Mouse (Mus musculus): Measurements from ENCODE around the gene Exd2. TPM values are rescaled to one million over a fixed set of nuclear protein-coding genes. Genes with fewer than 3 reads are reported as not detected.

Gene Exd2
- 10 to 100 TPM; 17.8 to 30.0 (median 25.9) TPM for polyA plus RNA-seq (2017; shearing (Covaris generic))

DNA sequence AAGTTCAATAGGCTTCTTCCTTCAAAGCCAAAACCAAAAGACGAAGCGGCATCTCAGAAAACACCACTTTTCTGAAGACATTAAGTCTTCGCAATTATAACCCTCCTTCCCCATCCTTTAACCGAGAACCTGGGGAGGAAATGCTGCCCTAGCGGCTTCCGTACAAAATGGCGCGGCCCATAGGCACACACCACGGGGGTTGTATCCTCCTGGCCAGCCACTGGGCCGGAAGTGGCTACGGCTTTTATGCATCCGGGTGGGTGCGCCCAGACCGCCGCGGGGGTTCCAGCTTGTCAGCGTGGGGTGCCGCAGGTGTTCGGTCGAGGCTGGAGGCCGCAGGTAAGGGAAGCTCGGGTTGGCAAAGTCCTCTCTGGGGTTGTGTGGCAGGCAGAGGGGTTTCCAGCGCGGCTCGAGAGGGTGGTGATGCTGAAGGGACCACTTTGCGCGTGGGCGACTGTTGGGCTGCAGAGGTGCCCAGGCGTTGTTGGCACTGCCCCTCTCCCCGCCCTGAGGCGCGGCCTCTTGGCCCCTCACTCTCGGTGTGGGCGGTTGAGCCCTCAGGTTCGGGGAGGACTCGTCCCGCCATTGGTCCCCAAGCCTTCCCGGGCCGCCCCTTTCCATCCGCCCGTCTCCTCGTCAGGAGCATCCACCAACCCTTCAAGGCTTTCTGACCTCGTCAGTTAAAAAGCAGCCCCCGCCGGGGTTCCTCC is at the start of gene Exd2:
Gene Exd2, plus strand, starts transcription at position 154 of the 710 bp plus-strand sequence.
- peak; percentile 95 for ATAC-seq

DNA sequence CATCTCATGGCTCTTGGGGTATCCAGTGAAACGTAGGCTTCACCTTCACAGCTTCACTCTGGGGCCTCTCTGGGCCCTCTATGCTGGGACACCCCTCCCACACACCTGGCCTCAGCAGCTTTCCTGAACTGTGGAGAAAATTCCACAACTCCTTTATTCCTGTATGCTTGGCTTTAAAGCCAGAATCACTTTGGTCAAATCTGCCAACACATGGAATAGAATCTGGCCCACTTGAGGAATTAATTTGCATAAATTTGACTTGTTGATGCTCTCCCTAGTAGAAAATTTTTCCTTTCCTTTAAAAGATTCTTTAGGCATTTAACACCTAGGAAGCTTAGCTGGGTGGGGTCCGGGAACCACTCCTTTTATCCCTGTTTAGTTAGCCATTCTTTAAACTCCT is 47.8 kb upstream of the Exd2 start:
- ATAC-seq, result no peak

DNA sequence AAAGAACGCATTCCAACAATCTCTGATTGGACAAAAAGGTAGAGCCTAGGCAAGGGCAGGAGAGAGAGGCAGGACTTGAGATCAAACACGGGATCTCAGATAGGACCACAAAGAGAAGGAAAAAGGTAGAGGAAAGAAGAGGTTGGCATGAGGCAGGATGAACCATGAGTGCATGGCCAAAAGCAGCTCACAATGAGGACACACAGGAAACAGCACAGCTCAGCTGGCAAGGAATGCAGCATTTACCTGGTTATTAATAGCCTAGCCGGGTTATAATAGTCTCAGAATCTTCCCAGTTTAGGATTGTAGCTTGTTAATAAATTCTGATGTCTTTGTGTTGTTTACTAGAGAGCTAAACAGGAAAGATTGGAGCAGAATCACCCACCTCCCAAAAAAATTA is 35.2 kb upstream of the Exd2 start:
- no peak for ATAC-seq

DNA sequence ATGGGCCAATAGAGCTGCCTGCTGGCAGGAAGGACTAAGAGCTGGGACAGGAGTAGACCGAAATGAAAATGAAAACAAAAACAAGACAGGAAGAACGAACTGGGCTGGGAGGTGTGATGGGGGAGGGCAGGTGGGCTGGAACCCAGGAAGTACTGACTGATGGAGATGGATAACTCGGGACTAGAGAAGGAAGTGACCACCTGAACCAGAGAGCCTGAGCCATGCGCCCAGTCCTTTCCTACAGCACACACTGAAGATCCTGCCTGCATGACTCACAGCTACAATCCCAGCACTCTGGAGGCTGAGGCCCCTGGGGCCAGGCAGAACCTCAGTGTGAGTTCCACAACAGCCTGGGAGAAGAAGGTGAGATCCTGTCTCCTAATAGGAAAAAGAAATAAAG is 29.6 kb upstream of the Exd2 start:
- ATAC-seq, result peak; percentile 36

DNA sequence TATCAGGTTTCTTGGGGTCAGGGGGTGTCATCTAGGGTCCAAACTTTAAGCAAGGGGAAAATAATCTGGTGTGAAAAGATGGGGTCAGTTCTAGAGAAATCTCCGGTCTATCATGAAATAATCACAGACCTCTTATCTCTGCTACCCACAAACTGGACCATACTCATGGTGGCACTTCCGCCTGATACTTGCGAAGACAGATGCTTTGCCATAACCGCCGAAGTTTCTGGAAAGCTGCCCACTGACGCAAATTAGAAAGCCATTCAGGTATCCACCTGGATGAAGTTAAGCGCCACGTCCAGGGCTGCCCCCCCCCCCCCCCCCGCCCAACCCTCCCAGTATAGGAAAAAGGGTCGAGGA is 28.3 kb upstream of the Exd2 start:
- ATAC-seq, result no peak

DNA sequence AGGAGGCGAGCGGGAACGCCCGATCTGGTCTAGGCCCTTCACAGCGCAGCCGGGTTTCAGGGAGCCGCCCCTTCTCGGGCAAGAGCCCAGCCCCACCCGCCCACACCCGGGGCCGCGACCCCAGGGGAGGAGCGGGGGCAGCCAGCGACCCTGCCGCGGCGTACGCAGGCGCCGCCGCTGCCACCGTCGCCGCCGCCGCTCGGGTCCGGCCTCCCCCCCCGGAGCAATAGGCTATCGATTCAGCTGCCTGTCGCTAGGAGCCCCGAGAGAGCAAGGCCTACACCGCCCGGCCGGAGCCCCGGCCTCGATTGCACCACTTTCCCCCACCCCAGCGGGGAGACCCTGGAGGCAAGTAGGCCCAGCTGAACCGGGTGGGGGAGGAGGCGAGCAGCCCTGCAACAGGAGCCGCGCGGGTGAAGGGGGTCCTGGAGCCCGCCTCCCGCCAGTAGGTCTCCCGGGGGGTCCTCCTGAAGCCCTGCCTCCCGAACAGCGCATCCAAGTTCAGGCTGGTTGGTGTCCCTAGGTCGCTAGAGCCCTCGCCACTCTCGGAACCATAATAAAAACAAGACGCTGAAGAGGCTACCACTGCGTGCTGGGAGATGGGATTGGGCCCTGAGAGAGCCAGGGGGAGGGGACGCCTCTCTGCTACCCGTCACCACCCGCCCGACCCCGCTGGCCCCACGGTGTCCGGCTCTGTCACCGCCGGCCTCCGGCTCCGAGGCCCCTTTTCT is 27.8 kb upstream of the Exd2 start:
- peak; percentile 67 for ATAC-seq

DNA sequence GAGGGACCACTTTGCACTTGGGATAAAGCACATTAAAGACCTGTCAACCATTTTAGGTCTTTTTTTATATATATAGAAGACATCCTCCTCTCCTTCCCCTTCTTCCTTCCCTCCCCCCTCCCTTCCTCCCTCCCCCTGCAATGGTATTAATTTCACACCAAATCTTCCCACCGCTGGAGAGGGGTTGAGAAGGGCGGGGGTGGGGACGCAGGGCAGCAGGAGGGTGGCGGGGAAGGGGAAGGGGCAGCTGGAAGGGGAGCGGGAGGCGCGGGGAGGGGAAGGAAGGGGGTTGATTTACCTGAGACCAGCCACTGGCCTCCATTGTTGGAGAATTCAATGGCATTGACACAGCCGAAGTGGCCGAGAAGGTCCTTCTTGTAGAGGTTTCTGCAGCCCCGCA is 27.0 kb upstream of the Exd2 start:
- no peak for ATAC-seq

DNA sequence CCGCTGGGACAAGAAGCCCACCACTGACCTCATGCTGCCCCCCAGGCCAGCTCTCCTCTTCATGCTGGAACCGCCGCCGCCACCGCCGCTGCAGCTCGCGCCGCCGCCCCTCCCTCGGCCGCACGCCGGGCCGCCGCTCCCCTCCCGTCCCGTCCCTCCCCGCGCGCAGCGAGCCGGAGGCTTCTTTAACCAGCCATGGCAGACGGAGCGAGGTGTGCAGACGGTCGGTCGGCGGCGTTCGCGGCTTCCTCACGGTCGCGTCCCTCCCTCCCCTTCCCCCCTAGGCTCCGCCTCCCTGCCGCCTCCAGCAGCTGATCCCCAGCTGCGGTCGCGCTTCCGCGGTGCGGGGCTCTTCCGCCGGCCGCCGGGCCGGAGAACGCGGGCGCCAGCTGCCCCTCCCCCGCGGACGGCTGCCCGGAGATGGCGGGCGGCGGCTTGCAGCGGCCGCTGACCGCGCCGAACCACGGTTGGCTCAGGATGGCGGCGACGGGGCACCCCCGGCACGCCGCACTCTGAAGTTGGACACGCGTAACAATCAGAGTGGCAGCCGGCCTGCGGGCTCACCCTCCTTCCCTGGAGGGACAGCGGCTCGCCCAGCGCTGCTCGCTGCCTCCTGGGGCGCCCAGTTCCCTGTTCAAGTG is 26.4 kb upstream of the Exd2 start, which contains the start of gene Dcaf5:
Gene Dcaf5, minus strand, starts transcription at position 266 of the 641 bp plus-strand sequence.
- peak; percentile 62 for ATAC-seq

DNA sequence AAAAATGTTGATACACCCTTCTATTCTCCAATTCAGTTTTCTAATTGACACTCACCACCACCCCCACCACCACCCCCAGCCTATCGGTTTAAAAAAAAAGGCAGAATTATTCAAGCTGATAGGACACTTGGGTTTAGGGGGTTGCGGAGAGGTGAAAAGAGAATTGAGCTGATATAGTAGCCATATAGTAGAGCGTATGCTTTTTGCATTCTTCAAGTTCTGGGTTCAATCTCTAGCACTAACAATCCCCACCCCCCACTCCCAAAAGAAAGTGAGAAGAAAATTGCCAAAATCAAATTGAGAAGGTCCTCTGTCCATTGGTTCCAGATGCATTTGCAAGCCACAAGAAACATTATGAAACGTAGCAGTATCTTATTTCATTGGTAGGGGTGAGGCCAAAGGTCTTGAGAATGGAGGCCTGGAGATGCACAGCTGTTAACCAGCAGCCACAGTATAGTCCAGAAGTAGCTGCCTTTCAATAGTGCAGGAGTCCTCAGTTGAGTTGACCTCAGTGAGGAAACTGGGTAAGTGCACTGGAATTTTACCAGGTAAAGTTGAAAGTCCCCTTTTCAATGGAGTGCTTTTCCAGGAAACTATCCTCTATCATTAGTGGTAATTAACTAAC is 25.7 kb upstream of the Exd2 start:
- ATAC-seq, result no peak

DNA sequence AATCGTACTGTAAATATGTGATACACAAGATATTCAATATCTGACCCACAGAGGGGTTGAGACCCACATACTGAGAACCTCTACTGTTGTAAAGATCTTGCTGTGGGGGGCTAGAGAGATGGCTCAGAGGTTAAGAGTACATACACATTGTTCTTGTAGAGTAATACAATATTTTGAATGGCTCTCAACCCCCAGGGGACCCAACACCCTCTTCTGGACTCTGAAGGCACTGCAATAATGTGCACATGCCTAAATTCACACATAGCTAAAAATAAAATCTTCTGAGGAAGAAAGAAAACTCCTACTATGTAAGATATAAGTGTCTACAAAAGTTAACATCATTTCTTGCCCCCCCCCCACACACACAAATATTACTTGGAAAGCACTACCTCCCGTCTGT is 21.9 kb upstream of the Exd2 start:
- ATAC-seq, result no peak

DNA sequence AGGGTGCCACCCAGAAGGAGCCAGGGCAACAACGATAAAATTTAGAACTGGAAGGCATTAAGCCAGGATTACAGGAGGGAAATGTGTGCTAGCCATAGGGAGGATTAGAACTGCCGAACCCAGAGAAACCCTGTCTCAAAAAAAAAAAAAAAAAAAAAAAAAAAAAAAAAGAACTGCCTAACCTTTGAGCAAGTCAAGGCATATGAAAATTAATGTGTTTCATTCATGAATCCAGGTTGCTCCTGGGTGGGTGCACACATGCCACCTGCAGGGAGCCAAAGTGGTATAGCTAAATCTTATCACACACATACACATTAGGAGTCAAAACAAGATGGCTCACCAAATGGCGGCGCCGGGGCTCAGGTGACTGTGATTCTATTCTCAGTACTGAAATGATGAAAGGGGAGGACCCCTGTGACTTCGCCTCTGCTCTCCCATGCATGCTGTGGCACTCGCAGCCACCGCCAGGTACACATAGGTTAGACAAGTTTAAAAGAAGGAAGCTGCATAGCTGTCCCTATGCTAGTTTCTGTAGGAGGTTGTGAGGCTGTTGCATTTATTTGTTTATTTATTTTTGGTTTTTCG is 18.3 kb upstream of the Exd2 start:
- no peak for ATAC-seq

DNA sequence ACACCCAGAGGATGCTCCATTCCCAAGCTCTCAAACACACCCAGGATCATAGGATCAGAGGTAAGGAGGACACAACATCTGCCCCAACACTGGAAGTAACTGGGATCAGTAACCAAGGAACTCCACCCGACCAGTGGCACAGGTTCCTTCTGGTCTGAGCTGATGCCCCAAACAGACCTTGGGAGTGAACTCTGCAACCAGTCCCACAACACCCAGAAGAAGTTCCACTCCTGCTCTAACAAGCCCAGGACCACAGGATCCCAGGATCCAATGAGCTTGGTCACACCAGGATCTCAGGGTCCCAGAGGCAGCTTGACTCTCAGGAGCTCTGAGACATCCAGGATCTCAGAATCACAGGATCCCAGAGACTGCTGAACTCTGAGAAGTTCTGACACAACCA is 9.4 kb upstream of the Exd2 start:
- ATAC-seq, result no peak

DNA sequence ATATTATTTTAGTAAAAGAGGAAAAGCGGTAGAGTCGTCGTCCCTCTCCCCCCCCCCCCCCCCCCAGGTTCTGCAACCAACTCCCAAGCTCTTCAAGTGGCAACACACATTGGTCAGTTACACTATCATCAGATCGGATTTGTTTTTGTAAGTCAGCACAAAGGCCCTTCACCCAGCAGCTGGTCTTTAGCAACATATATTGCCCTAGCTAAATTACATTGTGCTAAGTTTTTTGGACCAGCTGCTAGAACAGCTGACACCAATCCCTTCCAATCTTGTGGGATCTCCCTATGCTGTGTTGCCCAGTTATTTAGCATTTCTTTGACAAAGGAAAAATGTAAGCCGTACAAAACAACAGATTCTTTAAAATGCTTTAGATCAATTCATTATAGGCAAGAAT is 4.9 kb upstream of the Exd2 start:
- ATAC-seq, result no peak

DNA sequence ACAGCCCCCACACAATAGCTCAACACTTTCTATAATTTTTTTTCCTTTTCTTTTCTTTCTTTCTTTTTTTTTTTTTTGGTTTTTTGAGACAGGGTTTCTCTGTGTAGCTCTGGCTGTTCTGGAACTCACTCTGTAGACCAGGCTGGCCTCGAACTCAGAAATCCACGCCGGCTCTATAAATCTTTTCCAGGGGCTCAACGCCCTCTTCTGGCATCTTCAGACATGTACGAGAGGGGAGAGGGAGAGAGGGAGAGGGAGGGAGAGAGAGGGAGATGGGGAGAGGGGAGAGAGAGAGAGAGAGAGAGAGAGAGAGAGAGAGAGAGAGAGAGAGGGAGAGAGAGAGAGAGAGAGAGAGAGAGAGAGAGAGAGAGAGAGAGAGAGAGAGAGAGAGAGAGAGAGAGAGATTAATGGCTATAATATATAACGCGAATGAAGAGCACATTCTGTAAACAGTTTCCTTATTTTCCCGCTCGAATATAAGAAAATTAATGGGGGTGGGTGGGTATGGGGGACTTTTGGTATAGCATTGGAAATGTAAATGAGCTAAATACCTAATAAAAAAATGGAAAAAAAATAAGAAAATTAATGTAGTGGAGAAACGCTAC is 501 bp upstream of the Exd2 start:
- ATAC-seq, result peak; percentile 9

DNA sequence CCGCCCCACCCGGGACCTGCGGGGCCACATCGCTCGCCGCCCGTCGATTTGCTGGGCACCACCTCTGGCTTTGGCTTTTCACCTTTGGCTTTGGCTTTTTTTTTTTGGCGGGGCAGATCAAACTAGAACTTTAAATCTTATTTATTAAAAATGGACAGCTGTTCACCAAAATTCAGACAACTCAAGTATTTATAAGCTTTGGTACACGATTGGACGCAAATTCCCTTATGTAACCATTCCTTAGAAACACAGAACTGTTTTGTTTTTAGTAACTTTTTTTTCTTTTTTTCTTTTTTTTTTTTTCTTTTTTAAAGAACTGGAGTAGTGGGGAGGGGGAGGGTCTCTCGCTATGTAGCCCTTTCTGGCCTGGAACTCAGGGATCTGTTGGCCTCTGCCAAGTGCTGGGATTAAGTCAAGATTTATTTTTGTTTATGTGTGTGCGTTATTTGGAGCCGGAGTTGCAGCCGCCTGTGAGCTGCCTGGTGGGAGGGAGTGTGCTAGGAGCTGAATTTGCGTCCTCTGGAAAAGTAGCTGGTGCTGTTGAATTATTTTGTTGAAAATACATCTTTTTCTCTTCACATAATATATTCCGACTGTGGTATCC is 873 bp downstream of the Exd2 start:
- no peak for ATAC-seq

DNA sequence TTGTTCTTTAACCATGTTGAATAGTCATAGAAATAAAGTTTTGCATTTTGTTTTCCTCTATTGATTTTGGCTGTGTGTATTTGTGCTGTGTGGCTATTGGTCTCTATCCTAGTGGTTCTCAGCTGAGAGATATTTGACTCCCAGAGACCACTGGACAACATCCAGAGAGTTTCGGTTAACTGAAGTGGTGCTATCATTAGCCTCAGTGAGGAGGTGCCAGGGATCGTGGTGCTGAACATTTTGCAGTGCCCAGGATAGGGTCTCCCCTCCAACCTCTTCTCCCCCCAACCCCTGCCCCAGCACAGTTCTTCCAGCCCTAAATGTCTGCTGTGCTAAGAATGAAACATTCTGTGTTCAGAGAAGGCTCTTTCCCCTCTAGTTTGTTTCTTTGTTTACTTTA is 7.3 kb downstream of the Exd2 start:
- no peak for ATAC-seq

DNA sequence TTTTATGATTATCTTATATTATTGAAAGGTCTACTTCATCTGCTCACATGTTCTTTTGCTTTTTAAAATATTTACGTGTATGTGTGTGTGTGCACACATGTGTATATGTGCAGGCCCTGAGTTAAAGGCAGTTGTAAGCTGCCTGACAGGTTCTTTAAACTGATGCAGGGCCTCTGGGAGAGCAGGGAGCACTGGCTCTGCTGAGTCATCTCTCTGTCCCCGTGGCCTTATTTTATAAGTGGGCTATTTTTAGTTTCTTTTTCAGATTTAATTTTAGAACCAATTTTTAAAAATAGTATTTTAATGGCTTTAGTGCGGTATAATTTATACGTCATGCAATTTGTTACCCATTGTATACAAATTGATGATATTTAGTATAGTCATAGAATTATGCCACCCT is 9.0 kb downstream of the Exd2 start:
- no peak for ATAC-seq

DNA sequence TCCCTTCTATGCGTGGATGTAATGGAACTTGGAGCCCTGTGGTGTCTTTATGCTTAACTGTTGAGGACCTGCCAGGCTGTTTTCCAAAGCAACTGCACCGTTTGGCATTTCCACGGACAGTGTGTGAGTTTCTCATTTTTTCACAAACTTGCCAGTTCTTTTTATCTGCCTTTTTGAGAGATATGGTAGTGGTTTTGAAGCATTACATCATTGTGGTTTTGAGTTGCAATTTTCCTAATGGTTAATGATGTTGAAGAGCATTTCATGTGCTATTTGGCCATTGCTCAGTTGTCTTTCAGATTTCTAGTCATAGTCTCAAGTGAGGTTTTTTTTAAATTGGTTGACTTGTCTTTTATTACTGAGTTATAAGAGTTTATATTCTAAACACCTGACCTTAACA is 10.8 kb downstream of the Exd2 start:
- no peak for ATAC-seq

DNA sequence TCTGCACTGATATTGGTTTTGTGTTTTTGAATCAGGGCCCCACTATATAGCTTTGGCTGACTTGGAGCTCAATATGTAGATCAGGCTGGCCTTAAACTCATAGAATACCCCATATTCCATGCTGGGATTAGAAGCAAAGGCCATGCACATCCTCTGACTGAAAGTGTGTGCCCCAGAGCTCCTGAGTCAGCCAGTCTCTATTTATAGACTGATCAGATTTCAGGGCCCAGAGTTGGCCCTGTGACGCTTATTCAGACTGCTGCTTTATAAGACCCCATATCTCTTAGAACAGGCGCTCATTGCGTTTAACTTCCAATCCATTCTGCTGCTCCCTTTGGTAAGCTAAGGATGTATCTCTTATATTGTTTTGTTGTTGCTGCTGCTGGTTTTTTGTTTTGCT is 17.1 kb downstream of the Exd2 start:
- no peak for ATAC-seq

DNA sequence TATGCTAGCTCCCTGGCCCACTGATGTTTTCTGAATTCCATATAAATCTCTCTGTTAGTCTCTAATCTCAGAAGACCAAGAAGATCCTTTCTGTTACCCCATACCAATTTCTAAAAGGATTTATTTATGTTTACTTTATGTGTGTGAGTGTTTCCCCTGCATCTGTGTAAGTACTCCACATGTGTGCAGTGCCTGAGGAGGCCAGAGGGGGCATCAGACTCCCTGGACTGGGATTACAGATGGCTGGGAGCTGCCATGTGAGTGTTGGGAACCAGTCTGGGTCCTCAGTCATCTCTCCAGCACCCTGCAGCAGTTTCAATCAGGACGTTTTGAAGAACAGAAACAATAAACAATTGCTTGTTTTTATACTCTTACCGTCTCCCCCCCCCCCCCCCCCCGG is 20.5 kb downstream of the Exd2 start:
- ATAC-seq, result no peak

DNA sequence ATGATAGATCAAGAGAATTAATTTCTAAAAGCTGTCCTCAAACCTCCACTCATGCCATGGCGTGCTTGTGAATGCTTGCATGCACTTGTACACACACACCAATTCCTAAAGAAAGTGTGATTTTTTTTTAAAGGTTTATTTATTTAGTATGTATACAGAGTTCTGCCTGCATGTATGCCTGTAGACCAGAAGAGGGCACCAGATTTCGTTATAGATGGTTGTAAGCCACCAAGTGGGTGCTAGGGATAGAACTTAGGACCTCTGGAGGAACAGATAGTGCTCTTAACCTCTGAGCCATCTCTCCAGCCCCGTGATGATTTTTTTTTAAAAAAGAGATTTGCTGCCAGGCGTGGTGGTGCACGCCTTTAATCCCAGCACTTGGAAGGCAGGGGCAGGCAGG is 30.4 kb downstream of the Exd2 start:
- ATAC-seq, result no peak

DNA sequence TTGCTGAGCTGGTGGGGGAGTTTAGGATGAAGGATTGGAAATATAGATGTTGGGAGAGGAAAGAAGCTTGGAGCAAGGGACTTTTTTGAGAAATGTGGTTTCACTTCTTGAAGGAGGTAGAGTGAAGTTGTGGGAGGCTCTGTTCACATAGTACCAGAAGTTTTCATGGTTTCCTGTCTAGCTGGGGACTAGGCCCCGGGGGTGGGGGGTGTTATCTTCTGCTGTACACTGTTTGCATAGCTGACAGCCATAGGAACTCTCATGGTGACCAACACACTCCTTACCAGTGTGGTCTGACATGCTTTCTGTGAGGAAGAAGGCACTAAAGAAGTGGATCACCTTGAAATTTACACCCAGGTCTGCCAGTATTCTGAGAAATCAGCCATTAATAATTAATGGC is 32.8 kb downstream of the Exd2 start:
- ATAC-seq, result no peak

Data from inflammation-experienced regulatory T-cells, adult 6 months (primary cell).